Mouse (Mus musculus): ENCODE results near the gene Leng8.

The Leng8 gene

GRCm38 (mm10) chr7:4136771-4137531 is at the start of gene Leng8:
Leng8 (plus strand) TSS chr7:4137039.
- in situ Hi-C loops (cut with MboI) = no loop called here

GRCm38 (mm10) chr7:4087238-4087895 is 49.5 kb upstream of the Leng8 start:
- in situ Hi-C loops (cut with MboI) = no loop called here

- in situ Hi-C loops (cut with MboI) = no loop called here
These were observed 48.9 kb upstream of the Leng8 start for GRCm38 (mm10) chr7:4087896-4088480.

GRCm38 (mm10) chr7:4088679-4089078 is 48.2 kb upstream of the Leng8 start:
- in situ Hi-C loops (cut with MboI) = no loop called here

- in situ Hi-C loops (cut with MboI) = no loop called here
These were observed 45.7 kb upstream of the Leng8 start for GRCm38 (mm10) chr7:4091170-4091569.

GRCm38 (mm10) chr7:4098301-4098700 is 38.5 kb upstream of the Leng8 start:
- in situ Hi-C loops (cut with MboI) = no loop called here

- in situ Hi-C loops (cut with MboI) = no loop called here
These were observed 38.0 kb upstream of the Leng8 start for GRCm38 (mm10) chr7:4098832-4099231.

GRCm38 (mm10) chr7:4101144-4101543 is 35.7 kb upstream of the Leng8 start:
- in situ Hi-C loops (cut with MboI) = no loop called here

- in situ Hi-C loops (cut with MboI) = no loop called here
These were observed 33.4 kb upstream of the Leng8 start for GRCm38 (mm10) chr7:4103411-4103810.

- in situ Hi-C loops (cut with MboI) = no loop called here
These were observed 25.1 kb upstream of the Leng8 start for GRCm38 (mm10) chr7:4111766-4112165.

GRCm38 (mm10) chr7:4117050-4117814 is 19.6 kb upstream of the Leng8 start:
- in situ Hi-C loops (cut with MboI) = no loop called here

GRCm38 (mm10) chr7:4119344-4119902 is 17.4 kb upstream of the Leng8 start, which contains the start of gene Ttyh1:
Ttyh1 (plus strand) TSS chr7:4119408.
- in situ Hi-C loops (cut with MboI) = no loop called here

GRCm38 (mm10) chr7:4119976-4120921 is 16.6 kb upstream of the Leng8 start:
- in situ Hi-C loops (cut with MboI) = loop anchor here (10.0 kb wide), 3 partner anchors 95 to 405 kb away; partner anchors contain the start of gene Tnni3

- in situ Hi-C loops (cut with MboI) = loop anchor here (10.0 kb wide), 3 partner anchors 97 to 403 kb away; partner anchors contain the start of gene Tnni3
These were observed 14.6 kb upstream of the Leng8 start for GRCm38 (mm10) chr7:4122076-4122768.

GRCm38 (mm10) chr7:4122783-4123182 is 14.1 kb upstream of the Leng8 start:
- in situ Hi-C loops (cut with MboI) = loop anchor here (10.0 kb wide), 3 partner anchors 98 to 402 kb away; partner anchors contain the start of gene Tnni3

GRCm38 (mm10) chr7:4123732-4124131 is 13.1 kb upstream of the Leng8 start:
- in situ Hi-C loops (cut with MboI) = loop anchor here (10.0 kb wide), 3 partner anchors 99 to 401 kb away; partner anchors contain the start of gene Tnni3

GRCm38 (mm10) chr7:4124315-4124759 is 12.5 kb upstream of the Leng8 start:
- in situ Hi-C loops (cut with MboI) = loop anchor here (10.0 kb wide), 3 partner anchors 100 to 400 kb away; partner anchors contain the start of gene Tnni3

- in situ Hi-C loops (cut with MboI) = loop anchor here (10.0 kb wide), 3 partner anchors 100 to 400 kb away; partner anchors contain the start of gene Tnni3
These were observed 12.0 kb upstream of the Leng8 start for GRCm38 (mm10) chr7:4124856-4125255.

- in situ Hi-C loops (cut with MboI) = loop anchor here (10.0 kb wide), 3 partner anchors 101 to 399 kb away; partner anchors contain the start of gene Tnni3
These were observed 11.5 kb upstream of the Leng8 start for GRCm38 (mm10) chr7:4125306-4125705.

Data from mature B cell (primary cell).